Mouse (Mus musculus): ENCODE data around the gene Kmt5c. TPM values are rescaled to one million over a fixed set of nuclear protein-coding genes. Genes with fewer than 3 reads are reported as not detected.
A peak's percentile ranks its signal among the peaks of the same experiment; 100 is the strongest.

Kmt5c gene
- total and polyA plus RNA-seq, 2 experiments from 2014 or later = 30.7 to 39.5 TPM

- H3K9ac ChIP-seq (replicated peaks; ENCODE audit: low read length) = no peak overlapping the region
- TF ChIP-seq CTCF (IDR thresholded peaks at IDR 0.05; ENCODE audit: low read depth) = no peak
- no peak for ATAC-seq
- H3K9me3 ChIP-seq (ENCODE audit: low read length) = no peaks in the 10 kb centered on the region
- H3K36me3 ChIP-seq (ENCODE audit: insufficient read depth, low read length) = no peaks in the 10 kb centered on the region
- H3K27ac ChIP-seq = no peak overlapping the region
- H3K4me3 ChIP-seq (ENCODE audit: low read length) = no peak overlapping the region
- DNase-seq (ENCODE audit: low spot score) = no peak
- H3K4me2 ChIP-seq (ENCODE audit: low read depth, low read length) = no peak overlapping the region
- no peaks in the 10 kb centered on the region for H3K4me1 ChIP-seq (ENCODE audit: insufficient read depth, low read length)
- WGBS = 82% methylated on average over 5 of the region's 5 CpGs
- no peaks in the 10 kb centered on the region for H3K27me3 ChIP-seq (ENCODE audit: insufficient read depth, low read length)
These were observed 8.8 kb upstream of the Kmt5c start for GRCm38 (mm10) chr7:4731090-4731489.

DNA sequence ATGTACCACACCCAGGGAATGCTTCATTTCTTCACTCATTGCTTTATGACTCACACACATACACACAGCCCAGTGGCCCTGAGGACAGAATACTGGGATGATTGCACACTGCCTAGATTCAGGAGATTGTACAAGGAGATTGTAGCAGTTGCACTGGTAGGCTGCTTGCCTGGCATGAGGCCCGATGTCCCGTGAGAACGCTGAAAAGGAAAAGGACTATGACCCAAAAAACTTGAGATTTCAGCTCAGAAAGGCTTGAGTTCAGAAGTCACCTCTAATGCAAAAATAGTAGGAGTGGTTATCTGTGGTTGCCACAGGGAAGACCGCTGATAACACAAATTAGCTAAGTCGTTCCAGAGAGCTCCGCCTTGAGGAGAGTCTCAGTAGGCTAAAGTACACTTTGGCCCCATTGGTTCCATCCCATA, 6.9 kb upstream of the Kmt5c start:
- no peak for TF ChIP-seq CTCF (IDR thresholded peaks at IDR 0.05; ENCODE audit: low read depth)
- no peak for DNase-seq (ENCODE audit: low spot score)
- H3K4me2 ChIP-seq (ENCODE audit: low read depth, low read length) = no peak overlapping the region
- 71% methylated on average over 6 of the region's 6 CpGs for WGBS
- H3K9ac ChIP-seq (replicated peaks; ENCODE audit: low read length) = no peak overlapping the region
- H3K4me1 ChIP-seq (ENCODE audit: insufficient read depth, low read length) = no peaks in the 10 kb centered on the region
- H3K36me3 ChIP-seq (ENCODE audit: insufficient read depth, low read length) = no peaks in the 10 kb centered on the region
- no peak overlapping the region for H3K4me3 ChIP-seq (ENCODE audit: low read length)
- no peak for ATAC-seq
- H3K27me3 ChIP-seq (ENCODE audit: insufficient read depth, low read length) = no peaks in the 10 kb centered on the region
- H3K9me3 ChIP-seq (ENCODE audit: low read length) = no peaks in the 10 kb centered on the region
- no peak overlapping the region for H3K27ac ChIP-seq

- H3K4me1 ChIP-seq (ENCODE audit: insufficient read depth, low read length) = peaks cover 22% of the 10 kb centered on the region
- 0 out of 2 replicates have a peak overlapping the region, but pooled peaks have one; percentile 17 for H3K9ac ChIP-seq (replicated peaks; ENCODE audit: low read length)
- no peaks in the 10 kb centered on the region for H3K27me3 ChIP-seq (ENCODE audit: insufficient read depth, low read length)
- TF ChIP-seq CTCF (IDR thresholded peaks at IDR 0.05; ENCODE audit: low read depth) = no peak
- no peaks in the 10 kb centered on the region for H3K9me3 ChIP-seq (ENCODE audit: low read length)
- H3K4me3 ChIP-seq (ENCODE audit: low read length) = peak overlapping the region; percentile 35
- no peak for ATAC-seq
- peak overlapping the region; percentile 67 for H3K27ac ChIP-seq
- no peak for DNase-seq (ENCODE audit: low spot score)
- no peaks in the 10 kb centered on the region for H3K36me3 ChIP-seq (ENCODE audit: insufficient read depth, low read length)
- WGBS = 40% methylated on average over 10 of the region's 10 CpGs
- H3K4me2 ChIP-seq (ENCODE audit: low read depth, low read length) = peak overlapping the region; percentile 62
These were observed 823 bp upstream of the Kmt5c start for GRCm38 (mm10) chr7:4739041-4739543.

GRCm38 (mm10) chr7:4740309-4740727, 403 bp downstream of the Kmt5c start:
- peak overlapping the region; percentile 91 for H3K9ac ChIP-seq (replicated peaks; ENCODE audit: low read length)

DNA sequence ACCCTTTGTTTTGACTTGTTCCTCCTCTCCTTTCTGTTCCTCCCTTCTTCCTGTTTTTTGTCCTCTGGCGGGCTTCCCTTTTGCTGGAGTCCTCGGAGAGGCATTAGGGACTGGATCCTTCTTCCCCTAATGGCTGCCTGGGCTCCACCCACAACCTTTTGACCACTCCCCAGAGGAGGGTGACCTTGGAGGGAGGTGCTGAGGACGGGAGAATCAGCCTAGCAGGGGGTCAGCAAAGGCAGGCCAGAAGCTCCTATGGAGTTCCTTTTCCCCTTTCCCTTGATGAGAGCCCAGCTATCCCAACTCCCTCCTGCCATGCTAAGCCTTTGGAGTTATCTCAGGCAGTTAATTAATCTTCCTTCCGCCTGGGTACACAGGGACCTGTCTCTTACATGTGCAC, 1.2 kb downstream of the Kmt5c start:
- peaks cover 22% of the 10 kb centered on the region for H3K4me1 ChIP-seq (ENCODE audit: insufficient read depth, low read length)

More at GRCm38 (mm10) chr7:4740309-4740727, 403 bp downstream of the Kmt5c start:
- H3K4me2 ChIP-seq (ENCODE audit: low read depth, low read length) = peak overlapping the region; percentile 91
- TF ChIP-seq CTCF (IDR thresholded peaks at IDR 0.05; ENCODE audit: low read depth) = no peak
- no peaks in the 10 kb centered on the region for H3K36me3 ChIP-seq (ENCODE audit: insufficient read depth, low read length)
- peaks cover 22% of the 10 kb centered on the region for H3K4me1 ChIP-seq (ENCODE audit: insufficient read depth, low read length)
- ATAC-seq (no peak; the same call in 1 of the 2 replicates), DNase-seq (ENCODE audit: low spot score) (no peak)
- peak overlapping the region; percentile 74 for H3K4me3 ChIP-seq (ENCODE audit: low read length)
- peak overlapping the region; percentile 92 for H3K27ac ChIP-seq
- 2% methylated on average over 10 of the region's 14 CpGs for WGBS
- H3K9me3 ChIP-seq (ENCODE audit: low read length) = no peaks in the 10 kb centered on the region
- H3K27me3 ChIP-seq (ENCODE audit: insufficient read depth, low read length) = no peaks in the 10 kb centered on the region

DNA sequence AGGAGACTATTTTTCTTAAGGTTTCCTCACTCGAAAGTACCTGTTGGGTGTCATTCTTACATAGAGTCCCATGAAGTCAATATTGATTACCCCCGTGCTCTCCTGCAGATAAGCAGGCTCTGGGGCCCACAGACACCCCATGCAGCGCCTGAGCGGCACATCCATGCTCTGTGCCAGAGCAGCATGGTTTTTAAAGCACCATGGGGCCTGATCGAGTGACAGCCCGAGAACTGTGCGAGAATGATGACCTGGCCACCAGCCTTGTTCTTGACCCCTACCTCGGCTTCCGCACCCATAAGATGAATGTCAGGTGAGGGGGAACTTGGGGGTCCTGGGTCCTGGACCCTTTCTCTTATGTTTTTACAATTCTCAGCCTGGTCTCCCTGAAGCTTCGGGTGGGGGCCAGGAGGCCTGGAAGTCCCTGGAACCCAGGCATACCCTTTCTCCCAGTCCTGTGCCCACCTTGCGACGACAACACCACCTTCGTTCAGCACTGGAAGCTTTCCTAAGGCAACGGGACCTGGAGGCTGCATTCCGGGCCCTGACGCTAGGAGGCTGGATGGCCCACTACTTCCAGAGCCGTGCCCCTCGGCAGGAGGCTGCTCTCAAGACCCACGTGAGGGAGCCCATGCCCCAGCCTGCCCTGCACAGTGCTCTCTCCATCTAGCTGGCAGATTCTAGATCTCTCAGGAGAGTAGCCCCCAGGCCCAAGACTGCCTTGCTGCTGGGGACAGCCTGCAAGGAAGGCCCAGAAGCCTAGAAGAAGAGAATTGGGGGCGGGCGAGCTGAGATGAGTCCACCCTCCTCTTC, 2.0 kb downstream of the Kmt5c start:
- Histone ChIP-seq H3K27ac (peak overlapping the region; percentile 92; the same call in 1 of the 2 replicates), H3K9ac (replicated peaks; ENCODE audit: low read length) (no peak overlapping the region), H3K4me3 (ENCODE audit: low read length) (peak overlapping the region; percentile 74; the same call in 1 of the 2 replicates), H3K36me3 (ENCODE audit: insufficient read depth, low read length) (no peaks in the 10 kb centered on the region), H3K4me1 (ENCODE audit: insufficient read depth, low read length) (peaks cover 22% of the 10 kb centered on the region), H3K9me3 (ENCODE audit: low read length) (no peaks in the 10 kb centered on the region), H3K27me3 (ENCODE audit: insufficient read depth, low read length) (no peaks in the 10 kb centered on the region), H3K4me2 (ENCODE audit: low read depth, low read length) (peak overlapping the region; percentile 91)
- WGBS = 70% methylated on average over 21 of the region's 21 CpGs
- no peak for TF ChIP-seq CTCF (IDR thresholded peaks at IDR 0.05; ENCODE audit: low read depth)
- ATAC-seq = no peak
- DNase-seq (ENCODE audit: low spot score) = no peak

More for the DNA sequence above, 1.2 kb downstream of the Kmt5c start:
- Histone ChIP-seq H3K4me2 (ENCODE audit: low read depth, low read length) (peak overlapping the region; percentile 91), H3K9ac (replicated peaks; ENCODE audit: low read length) (peak overlapping the region; percentile 91), H3K27me3 (ENCODE audit: insufficient read depth, low read length) (no peaks in the 10 kb centered on the region), H3K9me3 (ENCODE audit: low read length) (no peaks in the 10 kb centered on the region), H3K36me3 (ENCODE audit: insufficient read depth, low read length) (no peaks in the 10 kb centered on the region), H3K4me3 (ENCODE audit: low read length) (peak overlapping the region; percentile 74), H3K27ac (peak overlapping the region; percentile 92)
- ATAC-seq (no peak), DNase-seq (ENCODE audit: low spot score) (peak; percentile 51)
- under 1% methylated on average over 4 of the region's 4 CpGs for WGBS
- no peak for TF ChIP-seq CTCF (IDR thresholded peaks at IDR 0.05; ENCODE audit: low read depth)

GRCm38 (mm10) chr7:4742482-4742819, 2.5 kb downstream of the Kmt5c start:
- DNase-seq (ENCODE audit: low spot score) = no peak
- no peak overlapping the region for H3K9ac ChIP-seq (replicated peaks; ENCODE audit: low read length)
- H3K9me3 ChIP-seq (ENCODE audit: low read length) = no peaks in the 10 kb centered on the region
- whole genome bisulfite sequencing = 85% methylated on average over 6 of the region's 6 CpGs
- H3K27ac ChIP-seq = no peak overlapping the region
- no peaks in the 10 kb centered on the region for H3K27me3 ChIP-seq (ENCODE audit: insufficient read depth, low read length)
- no peaks in the 10 kb centered on the region for H3K36me3 ChIP-seq (ENCODE audit: insufficient read depth, low read length)
- TF ChIP-seq CTCF (IDR thresholded peaks at IDR 0.05; ENCODE audit: low read depth) = no peak
- no peak overlapping the region for H3K4me3 ChIP-seq (ENCODE audit: low read length)
- peaks cover 22% of the 10 kb centered on the region for H3K4me1 ChIP-seq (ENCODE audit: insufficient read depth, low read length)
- H3K4me2 ChIP-seq (ENCODE audit: low read depth, low read length) = 0 out of 2 replicates have a peak overlapping the region, but pooled peaks have one; percentile 3
- no peak for ATAC-seq
